Mouse (Mus musculus): ENCODE results near the gene Rps6.

DNA sequence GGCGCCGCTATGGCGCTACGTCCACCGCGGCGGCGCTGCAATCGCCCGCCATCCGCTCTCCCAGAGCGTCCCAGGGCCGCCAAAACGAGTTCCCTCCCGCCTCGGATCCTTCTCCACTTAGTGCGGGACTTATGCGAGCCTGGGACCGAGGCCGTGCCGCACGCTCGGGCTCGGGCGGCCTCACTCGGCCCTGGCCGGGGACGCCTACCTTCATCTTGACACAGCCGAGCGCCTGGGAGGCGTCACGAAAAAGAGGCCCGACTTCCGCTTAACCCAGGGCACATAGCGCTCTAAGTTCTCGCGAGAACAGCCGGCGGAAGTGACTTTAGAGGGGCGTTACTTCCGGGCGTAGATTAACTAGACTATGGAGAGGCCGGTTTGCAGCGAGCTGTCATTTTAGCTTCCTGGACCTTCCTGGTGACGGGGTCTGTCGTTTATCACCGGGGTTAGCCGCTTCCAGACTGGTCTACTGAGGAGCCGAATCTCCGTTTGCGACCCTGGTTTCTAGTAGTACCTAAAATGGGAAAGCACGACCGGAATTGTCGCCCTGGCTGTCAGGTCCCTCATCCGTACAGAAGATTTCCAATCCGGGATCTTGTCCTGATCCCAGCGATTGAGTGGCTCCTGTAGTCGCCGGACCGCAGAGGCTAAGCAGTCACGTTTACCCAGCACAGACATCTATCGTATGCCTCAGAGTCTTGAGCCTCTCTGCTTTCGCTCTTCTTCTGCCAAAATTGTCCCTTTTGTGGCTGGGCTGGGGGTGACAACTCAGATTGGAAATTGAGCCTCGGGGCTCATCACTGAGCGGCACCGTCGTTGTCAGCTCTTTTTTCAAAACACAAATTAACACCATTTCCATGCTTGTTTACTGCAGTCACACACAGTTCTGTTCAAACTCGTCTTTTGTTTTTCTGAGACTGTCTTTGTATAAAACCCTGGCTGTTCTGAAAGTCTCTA is at the start of gene Rps6:
- TF ChIP-seq CTCF (IDR thresholded peaks at IDR 0.05; ENCODE audit: low read depth, low read length): no peak
- TF ChIP-seq TAL1 (conservative IDR thresholded peaks at IDR 0.05; ENCODE audit: low read depth, low read length): no peak
- no peak for TF ChIP-seq GATA1 (IDR thresholded peaks at IDR 0.05; ENCODE audit: borderline replicate concordance, low read length)
- peak; percentile 75; the same call in 1 of the 2 replicates for TF ChIP-seq POLR2AphosphoS5 (IDR thresholded peaks at IDR 0.05; ENCODE audit: insufficient replicate concordance, low read depth, low read length)
- TF ChIP-seq GATA2 (IDR thresholded peaks at IDR 0.05; ENCODE audit: borderline replicate concordance, low read depth, low read length): no peak
